In the genomic region with DNA sequence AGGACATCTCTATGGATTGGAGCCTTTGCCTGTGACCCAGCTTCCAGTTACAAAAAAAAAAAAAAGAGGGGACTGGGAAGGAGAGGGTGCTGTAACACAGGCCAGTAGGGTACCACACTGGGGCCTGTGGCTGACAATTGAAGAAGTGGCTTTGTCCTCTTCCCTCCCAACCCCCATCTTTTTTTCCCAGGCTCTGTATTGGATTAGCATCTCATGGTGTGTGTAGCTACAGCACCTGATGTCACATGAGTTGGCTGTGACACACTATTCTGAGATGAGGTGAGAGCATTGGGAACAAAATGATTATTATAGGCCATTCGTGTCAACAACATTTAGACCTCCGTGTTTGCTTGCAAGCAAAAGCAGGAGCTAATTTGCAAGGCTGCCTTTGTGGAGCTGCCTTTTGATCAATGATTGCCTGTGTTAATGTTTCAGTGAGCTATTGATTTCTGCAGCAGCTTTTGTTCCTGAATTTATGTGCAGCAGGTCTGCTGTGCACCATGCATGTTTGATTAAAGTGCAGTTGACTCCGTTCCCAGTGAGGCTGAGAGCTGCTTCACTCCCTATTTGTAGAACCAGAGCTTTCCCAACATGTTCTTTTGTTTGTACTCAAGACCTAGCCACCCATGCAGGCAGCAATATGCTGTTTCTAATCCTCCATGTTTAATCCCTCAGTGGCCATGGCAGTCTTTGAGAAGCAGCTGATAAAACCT, we compare ENCODE assay signal across 11 mouse cellular contexts. TPM values are rescaled to one million over a fixed set of nuclear protein-coding genes. Genes with fewer than 3 reads are reported as not detected.
DNase-seq lines count a peak whose midpoint lies in the region; ATAC-seq lines count a peak whose summit lies in the region.
"Had no signal": no experiment of that assay in that cellular context is flagged by ENCODE, and none has a peak within 500 bp of the region (broad histone marks: within the 10 kb centered on the region; RNA-seq: fewer than 3 reads in every experiment).

No protein-coding gene starts in this region.

- no peaks in the 10 kb centered on the region for H3K27me3 ChIP-seq in embryonic facial prominence, embryonic 12.5 days
- H3K27me3 ChIP-seq in hindbrain, embryonic 14.5 days (ENCODE audit: control insufficient read depth, insufficient read depth, low read length): no peaks in the 10 kb centered on the region
- H3K27me3 ChIP-seq in neural tube, embryonic 14.5 days (ENCODE audit: control insufficient read depth, insufficient read depth, low read length): no peaks in the 10 kb centered on the region

- no peaks in the 10 kb centered on the region for H3K4me1 ChIP-seq in embryonic facial prominence, embryonic 12.5 days
- peaks cover 34% of the 10 kb centered on the region for H3K4me1 ChIP-seq in hindbrain, embryonic 14.5 days (replicated peaks; ENCODE audit: control insufficient read depth, insufficient read depth, low read length)
- peaks cover 19% of the 10 kb centered on the region for H3K4me1 ChIP-seq in neural tube, embryonic 14.5 days (ENCODE audit: control insufficient read depth, insufficient read depth, low read length)

- no peak for ATAC-seq in embryonic facial prominence, embryonic 12.5 days (ENCODE audit: insufficient number of reproducible peaks, insufficient read depth, low FRiP score, low TSS enrichment)
- peak; percentile 59; the same call in 1 of the 2 replicates for ATAC-seq in hindbrain, embryonic 14.5 days (ENCODE audit: low FRiP score)
- peak; percentile 61; the same call in 1 of the 2 replicates for ATAC-seq in neural tube, embryonic 14.5 days (ENCODE audit: low read depth)
- no peak for ATAC-seq in CD4-positive, CD25-positive, alpha-beta regulatory T cell, adult 4 months
- no peak for ATAC-seq in erythroblast, adult 5-6 weeks (replicated peaks; ENCODE audit: low FRiP score, poor library complexity, severe bottlenecking)

- H3K4me2 ChIP-seq in embryonic facial prominence, embryonic 12.5 days (replicated peaks): no peak overlapping the region
- H3K4me2 ChIP-seq in hindbrain, embryonic 14.5 days (replicated peaks): no peak overlapping the region
- H3K4me2 ChIP-seq in neural tube, embryonic 14.5 days (ENCODE audit: low read depth, low read length): 0 out of 2 replicates have a peak overlapping the region, but pooled peaks have one; percentile 7

- no peaks in the 10 kb centered on the region for H3K9me3 ChIP-seq in embryonic facial prominence, embryonic 12.5 days
- H3K9me3 ChIP-seq in hindbrain, embryonic 14.5 days (ENCODE audit: control insufficient read depth, low read length): no peaks in the 10 kb centered on the region
- no peaks in the 10 kb centered on the region for H3K9me3 ChIP-seq in neural tube, embryonic 14.5 days (ENCODE audit: control insufficient read depth, low read length)

- H3K27ac ChIP-seq in embryonic facial prominence, embryonic 12.5 days: peak overlapping the region; percentile 55; the same call in 1 of the 2 replicates
- H3K27ac ChIP-seq in hindbrain, embryonic 14.5 days: peak overlapping the region; percentile 91
- H3K27ac ChIP-seq in neural tube, embryonic 14.5 days (ENCODE audit: low read depth, low read length): peak overlapping the region; percentile 91

- 60% methylated on average over 3 of the region's 3 CpGs for WGBS in embryonic facial prominence, embryonic 12.5 days
- 22% methylated on average over 3 of the region's 3 CpGs for WGBS in hindbrain, embryonic 14.5 days
- WGBS in neural tube, embryonic 14.5 days: 11% methylated on average over 3 of the region's 3 CpGs

- peak; percentile 39 to 68 for DNase-seq in layer of hippocampus, postnatal 14 days (ENCODE audit: low spot score in 2 of 2)
- DNase-seq in layer of hippocampus, adult 9-10 months (ENCODE audit: low spot score): no peak
- DNase-seq in hindbrain, embryonic 14.5 days (ENCODE audit: low spot score): peak; percentile 50
- DNase-seq in ovary, postnatal 10 days (ENCODE audit: low spot score): no peak
- DNase-seq: cerebellum, adult 9-10 months; lung, postnatal 4 days had no signal

- no peak overlapping the region for H3K4me3 ChIP-seq in embryonic facial prominence, embryonic 12.5 days
- H3K4me3 ChIP-seq in hindbrain, embryonic 14.5 days (replicated peaks; ENCODE audit: low read length): no peak overlapping the region
- H3K4me3 ChIP-seq in neural tube, embryonic 14.5 days (ENCODE audit: low read depth, low read length): no peak overlapping the region

- H3K36me3 ChIP-seq in embryonic facial prominence, embryonic 12.5 days: peaks cover 11% of the 10 kb centered on the region
- H3K36me3 ChIP-seq in hindbrain, embryonic 14.5 days (replicated peaks; ENCODE audit: control insufficient read depth, insufficient read depth): peaks cover 6% of the 10 kb centered on the region
- H3K36me3 ChIP-seq in neural tube, embryonic 14.5 days (ENCODE audit: control insufficient read depth, insufficient read depth, low read length): no peaks in the 10 kb centered on the region

- H3K9ac ChIP-seq in embryonic facial prominence, embryonic 12.5 days: no peak overlapping the region
- H3K9ac ChIP-seq in hindbrain, embryonic 14.5 days: peak overlapping the region; percentile 6; the same call in 1 of the 2 replicates
- H3K9ac ChIP-seq in neural tube, embryonic 14.5 days (replicated peaks; ENCODE audit: low read depth, low read length): 0 out of 2 replicates have a peak overlapping the region, but pooled peaks have one; percentile 16

RNA-seq across cellular contexts. Expression of a gene that starts 45.4 kb away (rescaled TPM):
- 10 to 100 TPM; 43.3 to 48.1 TPM for total RNA-seq in layer of hippocampus, postnatal 14 days (2021)
- 1.3 and 1.5 TPM in 2 replicates for polyA plus RNA-seq in embryonic facial prominence, embryonic 12.5 days (2016; fragmentation: Nextera tagmentation; extraction: Ambion mirVana)
- polyA plus RNA-seq in hindbrain, embryonic 14.5 days (2014; fragmentation: Nextera tagmentation; extraction: Ambion mirVana): 35.9 and 37.9 TPM in 2 replicates
- 33.8 and 43.8 TPM in 2 replicates for polyA plus RNA-seq in neural tube, embryonic 14.5 days (2014; fragmentation: Nextera tagmentation; extraction: Ambion mirVana)
- polyA plus RNA-seq in CD4-positive, CD25-positive, alpha-beta regulatory T cell, adult 4 months (2017; shearing (Covaris generic)): not detected
- total RNA-seq in erythroblast, adult 5-6 weeks (2015; ENCODE audit: low replicate concordance): not detected in 2 replicates
- total RNA-seq in erythroblast, adult 5-6 weeks (2017; ENCODE audit: low replicate concordance): not detected in 2 replicates
- polyA plus RNA-seq: heart, embryonic 16.5 days had no signal

Comparison
In these comparisons a context has a peak if more than half of its experiments do, and no peak if none do; other contexts are left out.
1. DNase-seq: peak in layer of hippocampus, postnatal 14 days (2 of 2) and hindbrain, embryonic 14.5 days (single experiment); none in layer of hippocampus, adult 9-10 months (single experiment) and ovary, postnatal 10 days (single experiment).
2. ATAC-seq: peak in hindbrain, embryonic 14.5 days (single experiment) and neural tube, embryonic 14.5 days (single experiment); none in embryonic facial prominence, embryonic 12.5 days (single experiment), CD4-positive, CD25-positive, alpha-beta regulatory T cell, adult 4 months (single experiment) and erythroblast, adult 5-6 weeks (single experiment).
3. RNA of a gene that starts 45.4 kb away (polyA plus RNA-seq): 33.8 to 43.8 TPM in neural tube, embryonic 14.5 days and 35.9 to 37.9 TPM in hindbrain, embryonic 14.5 days; 1.3 to 1.5 TPM in embryonic facial prominence, embryonic 12.5 days and not detected in CD4-positive, CD25-positive, alpha-beta regulatory T cell, adult 4 months; every median in the first group is over 10 times any median in the second.
4. Peak in every context shown above with its lines, with median percentiles within 50 percentile points of each other: H3K27ac ChIP-seq.